Mouse (Mus musculus) G1E-ER4 (cell line): ENCODE measurements around the gene Tubgcp4. TPM values are rescaled to one million over a fixed set of nuclear protein-coding genes. Genes with fewer than 3 reads are reported as not detected.

Experiments used
- GATA1 ChIP-seq: IDR thresholded peaks from one replicate; pipeline ENCODE4 v1.8.0; 2012; ENCODE audit warnings: low read length, inconsistent platforms
- polyA plus RNA-seq: library from polyadenylated mRNA; stranded (reverse); fragments of >175 nt; gene quantifications from 2 replicates; pipeline ENCODE4 v1.2.3, GENCODE M21; 2012

Tubgcp4 gene
- 17.0 and 25.6 TPM in 2 replicates for polyA plus RNA-seq

GRCm38 (mm10) chr2:121170481-121170971 lies at the start of gene Tubgcp4:
TSS of gene Tubgcp4 (plus strand) at chr2:121170654.
- no peak for TF ChIP-seq GATA1

- TF ChIP-seq GATA1, result no peak
These were observed 42.9 kb upstream of the Tubgcp4 start for GRCm38 (mm10) chr2:121127536-121127935.

- no peak for TF ChIP-seq GATA1
These were observed 41.4 kb upstream of the Tubgcp4 start for GRCm38 (mm10) chr2:121128865-121129620.

- no peak for TF ChIP-seq GATA1
These were observed 37.6 kb upstream of the Tubgcp4 start for GRCm38 (mm10) chr2:121132822-121133221.

GRCm38 (mm10) chr2:121137371-121137770 lies 33.1 kb upstream of the Tubgcp4 start:
- no peak for TF ChIP-seq GATA1

- no peak for TF ChIP-seq GATA1
These were observed 31.0 kb upstream of the Tubgcp4 start for GRCm38 (mm10) chr2:121139266-121140017.

- TF ChIP-seq GATA1, result no peak
These were observed 30.2 kb upstream of the Tubgcp4 start, which contains the start of the genes Adal and Lcmt2 for GRCm38 (mm10) chr2:121140018-121140882. TSS of gene Adal (plus strand) at chr2:121140428. TSS of gene Lcmt2 (minus strand) at chr2:121140653.

GRCm38 (mm10) chr2:121141216-121142035 lies 29.0 kb upstream of the Tubgcp4 start:
- no peak for TF ChIP-seq GATA1

- no peak for TF ChIP-seq GATA1
These were observed 28.0 kb upstream of the Tubgcp4 start for GRCm38 (mm10) chr2:121142415-121142814.

- TF ChIP-seq GATA1, result no peak
These were observed 20.8 kb upstream of the Tubgcp4 start for GRCm38 (mm10) chr2:121149679-121150078.

GRCm38 (mm10) chr2:121153100-121153499 lies 17.4 kb upstream of the Tubgcp4 start:
- TF ChIP-seq GATA1, result no peak

GRCm38 (mm10) chr2:121169173-121169572 lies 1.3 kb upstream of the Tubgcp4 start:
- TF ChIP-seq GATA1, result no peak

GRCm38 (mm10) chr2:121169902-121170301 lies 552 bp upstream of the Tubgcp4 start:
- TF ChIP-seq GATA1, result no peak

GRCm38 (mm10) chr2:121170980-121171742 lies 707 bp downstream of the Tubgcp4 start, which contains the start of gene Zscan29:
TSS of gene Zscan29 (minus strand) at chr2:121171125.
- TF ChIP-seq GATA1, result no peak
